Mouse (Mus musculus) telencephalon, adult 2 months (tissue): ENCODE measurements at regions not wholly inside any gene's neighbourhood (a gene's known extent, or its start where the extent isn't known, plus 50 kb on each side); places are given as distances from the start of the nearest gene placed in this dataset.

Experiments
- DNase-seq: peaks from one replicate; pipeline ENCODE4 v3.0.0-alpha.2; 2011; ENCODE audit warnings: low read depth, low spot score

DNA sequence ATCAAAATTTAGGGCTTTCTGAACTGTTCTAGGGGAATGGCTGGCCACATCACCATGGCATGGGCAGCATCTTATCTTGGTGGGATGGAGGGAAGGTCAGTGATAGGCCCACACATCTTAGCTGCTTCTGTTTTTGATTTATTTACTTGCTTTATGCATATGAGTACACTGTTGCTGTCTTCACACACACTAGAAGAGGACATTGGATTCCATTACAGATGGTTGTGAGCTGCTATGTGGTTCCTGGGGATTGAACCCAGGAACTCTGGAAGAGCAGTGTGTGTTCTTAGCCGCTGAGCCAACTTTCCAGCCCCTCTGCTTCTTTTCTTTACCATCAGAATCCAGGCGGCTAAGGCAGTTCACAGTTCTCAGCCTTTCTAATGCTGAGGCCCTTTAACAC, 260.4 kb downstream of the Dact1 start:
- no peak for DNase-seq

DNA sequence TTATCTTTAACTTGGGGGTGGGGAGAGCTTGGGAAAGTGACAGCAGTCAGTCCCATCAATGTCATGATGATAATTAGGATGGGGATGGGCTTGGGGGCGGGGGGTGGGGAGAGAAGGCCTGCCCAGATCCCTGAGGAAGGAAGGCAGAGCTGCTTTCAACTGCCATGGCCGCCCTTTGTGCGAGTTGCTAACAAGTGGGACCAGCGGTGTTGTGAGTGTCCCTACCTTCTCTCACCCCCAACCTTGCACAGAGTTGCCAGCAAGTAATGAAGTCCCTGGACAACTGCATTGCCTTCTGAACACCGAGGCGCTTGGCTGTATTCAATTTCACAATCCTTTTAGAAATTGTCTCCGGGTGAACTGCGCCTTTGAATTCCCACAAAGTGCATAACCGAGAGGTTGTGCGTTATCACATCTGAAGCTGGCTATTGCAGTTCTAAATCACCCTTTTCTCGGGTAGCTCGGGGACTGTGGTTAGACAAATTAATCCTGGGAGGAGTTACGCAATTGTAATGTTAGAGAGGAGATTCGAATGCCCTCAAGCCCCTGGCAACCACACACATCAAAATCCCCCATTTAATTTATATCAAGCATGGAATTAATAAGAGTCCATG, 257.9 kb upstream of the Daam1 start:
- no peak for DNase-seq

DNA sequence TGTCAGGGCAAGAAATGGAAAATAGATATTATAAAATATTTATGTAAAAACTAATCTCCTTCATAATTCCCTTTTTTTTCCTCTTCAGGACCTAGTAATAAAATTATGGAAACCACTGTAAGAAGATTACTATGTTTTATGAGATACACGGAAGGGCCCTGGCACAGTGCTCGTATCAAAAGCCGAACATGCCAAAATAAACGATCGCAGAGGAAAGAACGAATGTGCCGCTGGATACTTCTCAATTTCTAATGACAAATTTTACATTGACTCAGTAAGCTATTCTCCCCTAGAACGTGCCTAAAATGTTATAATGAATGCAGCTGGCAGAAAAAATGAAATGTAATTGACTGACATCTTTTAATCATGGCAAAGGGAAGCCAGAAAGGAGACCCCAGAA, 257.4 kb upstream of the Daam1 start:
- no peak for DNase-seq

DNA sequence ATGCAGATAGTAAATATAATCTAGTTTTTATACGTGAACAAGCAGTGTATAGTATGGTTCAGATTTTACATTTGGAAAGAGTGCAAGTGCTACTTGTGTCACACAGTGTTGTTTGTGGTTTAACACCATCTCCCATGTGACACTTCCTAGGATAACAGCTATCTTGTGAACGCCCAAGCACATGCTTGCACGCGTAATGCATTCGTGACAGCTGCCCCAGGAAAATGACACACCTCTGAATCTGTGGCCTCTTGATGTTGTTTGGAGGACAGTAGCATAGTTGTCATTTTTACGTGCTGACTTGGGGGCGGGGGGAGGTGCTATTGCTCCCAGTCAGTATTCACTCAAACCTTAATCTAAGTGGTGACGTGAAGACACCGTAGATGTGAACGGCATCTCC, 256.2 kb upstream of the Daam1 start:
- no peak for DNase-seq

DNA sequence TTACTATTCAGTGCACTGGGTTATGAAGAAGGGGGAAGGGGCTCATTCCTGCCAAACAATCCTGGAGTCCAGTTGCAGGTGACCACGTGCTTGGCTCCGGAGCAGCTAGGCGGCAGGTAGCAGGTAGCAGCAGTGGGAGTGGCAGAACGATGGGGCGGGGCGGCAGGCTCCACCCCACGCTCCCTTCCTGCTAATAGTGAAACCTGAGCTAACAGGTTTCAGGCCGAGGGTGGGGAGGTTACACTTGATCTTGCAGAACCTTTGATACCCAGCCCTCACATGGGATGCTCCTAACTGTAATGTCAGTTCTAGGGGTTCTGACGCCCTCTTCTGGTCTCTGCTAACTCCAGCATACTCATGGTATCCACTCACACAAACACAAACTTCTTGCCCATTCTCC, 253.5 kb upstream of the Daam1 start:
- DNase-seq: no peak

DNA sequence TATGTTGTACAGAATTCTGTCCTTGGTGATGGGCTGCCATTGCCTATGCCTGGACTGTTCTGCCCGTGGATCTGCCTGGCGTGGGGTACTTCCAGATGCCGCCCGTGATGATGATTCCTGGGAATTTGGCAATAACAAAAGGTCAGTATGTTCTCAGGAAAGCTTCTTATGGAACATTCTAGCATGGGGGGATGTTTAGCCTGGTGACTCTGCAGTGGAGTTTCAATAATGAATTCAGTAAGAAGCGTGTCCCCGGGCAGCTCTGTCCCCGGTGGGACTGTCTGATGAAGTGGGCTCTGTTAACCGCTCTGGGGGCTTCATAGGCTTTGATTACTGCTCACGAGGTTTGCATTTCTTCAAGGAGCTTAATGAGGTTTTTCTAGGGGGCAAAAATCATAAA, 252.9 kb upstream of the Daam1 start:
- no peak for DNase-seq

DNA sequence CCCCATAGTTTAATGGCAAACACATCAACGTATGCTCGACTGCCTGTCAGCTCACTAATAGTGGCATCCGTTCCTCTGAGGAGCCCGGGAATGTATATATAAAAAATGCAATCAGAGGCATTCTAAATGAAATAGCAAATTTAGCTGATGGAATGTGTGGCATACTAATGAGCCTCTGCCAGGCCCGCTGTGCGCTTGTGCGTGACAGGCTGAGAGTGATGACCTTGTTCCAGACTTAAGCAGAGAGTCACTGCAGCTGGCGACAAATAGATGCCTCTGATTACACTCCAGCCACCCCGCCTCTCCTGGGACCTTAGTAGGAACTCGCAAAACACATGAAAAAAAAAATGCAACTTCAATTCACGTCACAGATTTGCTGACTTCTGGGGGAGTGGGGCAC, 252.0 kb upstream of the Daam1 start:
- peak; percentile 27 for DNase-seq

DNA sequence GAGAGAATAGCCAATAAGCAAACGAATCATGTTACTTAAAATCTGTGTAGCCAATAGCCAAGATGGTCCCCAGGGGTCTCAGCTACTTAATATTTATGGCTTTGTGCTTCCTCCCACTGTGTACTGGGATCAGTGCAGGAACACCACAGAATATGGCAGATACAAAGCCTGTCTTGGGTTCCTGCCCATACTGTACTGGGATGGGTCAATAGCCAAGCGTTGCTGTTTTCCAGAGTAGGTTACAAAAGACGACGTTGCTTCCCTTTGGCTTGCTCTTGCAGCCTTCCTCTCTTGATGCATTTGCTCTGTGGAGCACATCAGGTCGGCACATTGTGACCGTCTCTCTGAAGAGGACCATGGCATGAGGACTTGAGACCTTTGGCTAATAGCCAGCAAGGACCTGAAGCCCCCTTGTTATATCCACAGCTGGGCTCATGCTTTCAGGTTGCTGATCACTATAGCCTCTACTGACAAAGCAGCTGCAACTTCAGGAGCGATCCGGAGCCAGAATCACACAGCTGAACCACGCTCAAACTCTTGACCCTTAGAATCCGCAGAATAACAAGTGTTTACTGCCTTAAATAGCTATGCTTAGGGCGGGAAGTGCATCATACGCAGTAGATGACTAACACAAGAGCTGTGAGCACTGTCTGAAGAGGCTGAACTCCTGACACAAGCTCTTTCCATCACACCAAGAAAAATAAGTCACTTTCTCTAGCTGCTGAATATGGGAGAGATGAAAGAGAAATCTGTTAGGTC, 250.2 kb upstream of the Daam1 start:
- no peak for DNase-seq

DNA sequence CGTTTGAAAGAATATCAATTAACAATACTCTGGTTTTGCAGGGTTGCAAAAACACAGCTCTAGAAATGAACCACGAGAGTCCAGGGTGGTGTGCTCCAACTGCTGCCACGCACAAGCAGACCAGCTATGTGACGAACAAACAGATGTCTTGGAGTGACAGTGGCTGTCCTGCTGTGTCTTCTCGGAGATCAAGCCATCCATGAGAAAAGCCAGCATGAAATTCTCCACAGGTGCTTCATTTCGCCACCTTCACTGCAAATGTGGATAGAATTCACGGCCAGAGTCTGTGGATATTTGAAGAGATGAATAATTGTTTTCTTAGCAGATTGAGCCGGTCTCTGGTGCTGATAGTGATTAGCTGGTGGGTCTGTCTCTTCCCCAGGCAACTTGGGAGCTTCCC, 246.3 kb upstream of the Daam1 start:
- DNase-seq: no peak

DNA sequence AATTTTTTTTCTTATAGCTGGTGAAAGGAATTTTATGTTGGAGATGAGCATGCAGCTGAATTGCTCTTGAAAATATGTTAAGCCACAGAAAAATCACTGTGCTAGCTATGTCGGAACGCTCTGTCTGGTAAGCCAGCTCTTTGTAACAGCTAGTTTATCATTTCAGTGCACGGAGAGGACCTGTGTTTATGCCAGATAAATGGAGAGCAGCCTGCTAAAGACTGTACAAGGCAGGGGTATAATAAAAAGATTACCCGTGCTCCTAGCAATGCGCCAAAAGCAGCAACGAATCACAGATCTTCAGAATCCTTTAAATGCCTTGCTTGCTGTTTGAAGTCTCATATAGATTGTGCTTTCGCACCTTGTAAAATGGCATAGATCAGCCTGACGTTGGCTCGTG, 232.2 kb upstream of the Daam1 start:
- DNase-seq: no peak

DNA sequence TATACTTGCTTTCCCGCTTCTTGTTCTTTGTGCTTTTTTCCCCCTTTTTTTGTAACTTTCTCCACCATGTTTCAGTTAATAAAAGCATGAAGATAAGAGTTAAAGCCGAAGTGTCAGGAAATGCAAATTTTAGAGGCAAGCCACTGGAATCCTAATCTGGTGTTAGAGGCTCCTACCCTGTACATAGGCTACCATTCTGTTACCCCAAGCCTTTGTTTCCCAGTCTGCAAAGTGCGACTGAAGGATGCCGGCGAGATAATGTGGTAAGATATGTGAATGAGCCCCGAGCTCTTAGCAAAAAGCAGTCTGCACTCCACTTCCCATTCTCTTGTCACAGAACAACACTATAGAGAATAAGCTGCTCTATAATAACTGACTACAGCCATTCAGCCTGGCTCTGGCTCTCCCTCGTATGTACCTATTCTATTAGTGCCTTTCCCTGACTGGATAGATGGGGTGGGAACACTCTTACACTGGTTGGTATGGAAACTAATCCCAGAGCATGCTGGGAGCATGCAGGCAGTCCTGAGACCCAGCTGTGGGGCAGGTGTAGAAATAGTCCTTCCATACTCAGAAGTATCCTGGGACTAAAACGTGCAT, 229.7 kb upstream of the Daam1 start:
- no peak for DNase-seq

DNA sequence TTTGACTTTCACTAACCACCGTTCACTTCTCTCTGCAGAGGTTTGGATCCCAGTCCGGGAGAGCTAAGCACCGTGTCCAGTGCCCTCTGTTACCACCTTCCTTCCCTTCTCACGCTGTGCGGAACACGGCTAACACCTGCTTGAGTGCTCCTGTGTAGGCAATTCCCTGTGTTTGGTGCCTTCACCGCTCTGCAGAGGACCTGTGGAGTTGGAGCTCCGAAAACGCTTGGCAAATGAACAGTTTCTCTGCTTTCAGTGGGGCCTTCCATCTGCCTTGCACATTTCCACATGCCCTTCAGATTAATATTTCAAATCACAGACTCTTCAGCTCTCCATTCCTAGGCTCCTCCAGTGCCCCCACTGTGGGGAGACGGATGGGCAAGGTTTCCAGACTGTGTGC, 227.7 kb upstream of the Daam1 start:
- no peak for DNase-seq

DNA sequence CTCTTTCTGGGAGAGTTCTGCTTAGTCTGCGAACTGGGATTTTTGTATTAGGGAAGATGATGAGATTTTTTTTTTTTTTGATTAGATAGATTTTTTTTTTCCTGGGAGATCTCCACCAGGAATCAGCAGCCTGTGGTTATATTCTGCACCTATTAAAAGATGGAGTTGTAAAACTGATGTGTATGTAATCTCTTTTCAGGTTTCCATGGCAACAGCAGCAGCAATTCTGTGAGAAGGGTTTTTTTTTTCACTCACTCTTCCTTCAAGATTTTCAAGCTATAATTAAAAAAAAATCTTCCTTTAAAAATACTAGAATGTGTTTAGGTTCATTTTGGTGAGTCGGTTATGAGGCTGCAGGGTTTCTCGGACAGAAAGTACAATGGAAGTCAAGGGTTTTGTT, 224.5 kb upstream of the Daam1 start:
- DNase-seq: peak; percentile 53

DNA sequence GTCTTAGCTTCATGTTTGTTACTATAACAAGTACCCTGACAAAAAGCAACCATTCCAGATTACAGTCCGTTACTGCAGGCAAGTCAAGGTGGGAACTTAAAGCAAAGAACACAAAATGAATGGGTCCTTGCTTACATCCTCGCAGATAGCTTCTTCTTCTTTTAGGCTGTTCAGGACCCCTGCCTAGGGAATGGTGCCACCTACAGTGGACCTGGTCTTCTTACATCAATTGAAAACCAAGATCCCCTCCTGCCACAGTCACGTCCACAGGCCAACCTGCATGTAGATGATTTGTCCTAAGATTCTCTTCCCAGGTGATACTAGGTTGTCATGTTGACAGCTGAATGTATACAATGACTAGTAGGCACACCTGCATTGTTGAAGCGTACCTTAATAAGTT, 222.9 kb upstream of the Daam1 start:
- DNase-seq: no peak

DNA sequence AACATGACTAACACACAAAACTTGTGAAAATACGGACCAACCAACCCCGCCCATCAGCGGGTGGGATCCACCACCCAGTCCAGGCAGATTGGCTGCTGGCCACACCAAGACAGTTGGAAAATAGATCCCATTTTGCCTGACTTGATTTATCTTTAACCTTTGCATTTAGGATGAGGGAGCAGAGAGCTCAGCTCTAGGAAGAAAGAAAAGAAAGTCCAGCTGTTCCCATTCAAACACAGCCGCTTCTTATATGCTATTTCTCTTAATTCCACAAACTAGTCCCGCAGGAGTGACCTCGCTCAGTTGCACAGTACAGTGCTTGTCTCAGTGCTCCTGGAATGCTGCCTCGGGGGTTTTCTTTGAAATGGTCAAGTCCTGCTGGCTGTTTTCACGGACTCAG, 217.6 kb upstream of the Daam1 start:
- no peak for DNase-seq

DNA sequence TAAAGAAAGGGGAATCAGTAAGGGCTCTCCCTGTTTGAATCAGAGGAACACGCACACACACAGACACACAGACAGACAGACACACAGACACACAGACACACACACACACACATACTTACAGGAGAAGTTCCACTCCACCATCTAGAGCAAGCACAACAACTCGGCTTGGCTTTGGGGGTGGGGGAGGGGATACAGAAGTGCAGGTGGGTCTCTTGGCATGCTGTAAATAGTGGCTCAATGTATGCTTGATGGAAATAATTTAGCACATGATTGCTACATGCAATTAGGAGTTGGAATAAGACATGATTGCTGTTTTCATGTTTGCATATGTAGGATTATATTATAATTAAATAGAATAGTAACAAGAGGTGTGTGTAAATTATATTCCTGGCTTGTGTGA, 215.9 kb upstream of the Daam1 start:
- no peak for DNase-seq

DNA sequence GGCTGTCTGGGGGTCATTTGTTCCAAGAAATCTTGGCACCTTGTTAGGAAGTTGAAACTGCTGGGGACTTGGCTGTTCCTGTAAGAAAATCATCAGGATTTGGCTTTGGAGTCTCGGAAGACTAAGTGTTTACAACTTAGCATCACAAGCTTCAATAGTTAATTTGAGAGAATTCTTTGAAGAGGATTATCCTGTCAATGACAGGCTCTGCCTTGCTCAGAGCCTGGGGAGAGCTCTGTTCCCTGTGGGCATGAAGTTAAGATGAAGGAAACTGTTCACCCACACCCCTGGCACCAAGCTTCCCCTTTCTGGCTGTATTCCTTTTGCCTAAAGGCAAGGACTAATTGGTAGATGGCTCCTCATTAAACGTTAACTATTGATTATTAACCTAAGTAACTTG, 215.5 kb upstream of the Daam1 start:
- no peak for DNase-seq

DNA sequence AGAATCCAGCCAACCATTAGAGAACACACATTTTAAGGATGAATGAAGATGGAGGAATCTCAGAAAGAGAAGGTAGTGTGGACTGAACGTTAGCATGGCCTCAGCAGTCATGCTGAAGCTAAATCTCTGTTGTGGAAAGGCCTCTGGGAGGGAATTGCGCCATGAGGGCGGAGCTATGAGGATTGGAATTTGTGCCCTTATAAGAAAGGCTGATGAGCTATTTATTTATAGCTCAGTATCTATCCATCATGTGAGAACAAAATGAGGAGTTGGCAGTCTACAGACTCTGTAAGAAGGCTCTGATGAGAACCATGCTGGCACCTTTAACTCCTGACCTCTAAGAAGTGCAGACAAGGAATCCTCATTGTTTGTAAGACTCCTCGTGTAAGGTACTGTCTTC, 214.8 kb upstream of the Daam1 start:
- no peak for DNase-seq

DNA sequence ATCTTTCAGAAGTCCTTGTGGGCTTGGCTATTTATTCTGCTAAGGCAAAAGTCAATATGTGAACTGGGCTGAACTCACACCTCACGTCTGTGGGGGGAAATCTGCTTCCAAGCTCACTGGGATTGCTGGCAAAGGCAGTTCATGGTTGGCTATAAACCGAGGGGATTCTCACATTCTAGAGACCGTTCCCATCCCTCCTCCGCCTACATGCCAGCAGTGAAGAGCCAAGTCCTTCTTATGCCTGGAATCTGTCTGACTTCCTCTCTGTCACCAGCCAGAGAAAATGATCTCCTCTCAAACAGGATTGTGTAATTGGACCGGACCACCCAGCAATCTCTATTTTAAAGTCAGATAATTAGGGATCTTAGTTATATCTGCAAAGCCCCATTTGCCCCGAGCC, 212.4 kb upstream of the Daam1 start:
- no peak for DNase-seq

DNA sequence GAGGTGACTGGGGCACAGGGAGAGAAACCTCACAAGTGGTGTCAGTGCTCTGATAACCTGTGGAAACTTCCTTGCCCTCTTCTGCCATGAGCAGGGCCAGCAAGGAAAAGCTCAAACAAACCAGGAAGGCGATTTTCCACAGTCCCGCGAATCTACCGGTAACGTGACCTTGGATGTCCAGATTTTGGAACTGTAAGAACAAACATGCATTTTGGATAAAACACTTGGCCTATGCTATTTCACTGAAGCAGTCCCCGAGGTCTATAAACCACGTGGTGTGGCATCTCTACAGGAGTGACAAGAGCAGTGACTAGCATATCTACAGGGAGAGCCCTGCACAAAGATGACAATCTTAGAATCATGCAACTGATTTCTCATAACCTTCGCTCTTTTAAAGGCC, 211.9 kb upstream of the Daam1 start:
- DNase-seq: no peak

DNA sequence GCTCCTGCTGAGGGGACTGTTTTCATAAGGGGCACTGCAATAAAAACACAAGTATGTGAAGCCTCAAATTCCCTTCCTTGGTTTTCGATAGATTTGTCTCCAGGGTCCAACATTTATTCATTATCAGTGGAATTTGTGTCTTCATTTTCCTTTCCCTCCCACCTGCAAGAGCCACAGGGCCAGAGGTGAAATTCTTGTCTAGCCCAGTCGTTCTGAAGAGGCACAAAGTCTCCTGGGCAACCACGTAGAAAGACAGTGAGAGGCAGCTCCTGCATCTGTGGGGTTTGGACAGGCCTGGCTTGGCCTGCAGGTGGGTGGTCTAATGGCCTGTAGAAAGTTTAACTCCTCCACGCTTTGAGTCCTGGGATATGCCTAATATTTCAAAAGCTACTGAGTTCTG, 211.3 kb upstream of the Daam1 start:
- DNase-seq: no peak

DNA sequence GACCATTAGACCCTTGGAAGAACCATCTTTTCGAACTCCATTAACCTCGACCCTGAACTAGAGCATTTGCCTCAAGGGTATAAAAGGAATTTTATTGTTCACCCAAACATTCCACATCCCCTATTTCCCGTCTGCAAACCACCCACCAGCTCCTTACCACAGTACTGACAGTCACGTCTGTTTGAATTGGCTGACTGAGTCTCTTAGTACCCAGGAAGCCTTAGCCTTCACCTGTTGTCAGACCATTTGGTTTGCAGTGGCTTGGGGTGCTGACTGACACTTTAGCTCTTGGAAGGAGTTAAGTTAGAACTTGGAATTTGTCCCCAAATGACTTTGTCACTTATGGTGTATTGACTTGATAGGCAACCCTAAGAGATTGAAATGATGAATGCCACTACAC, 209.3 kb upstream of the Daam1 start:
- DNase-seq: no peak

DNA sequence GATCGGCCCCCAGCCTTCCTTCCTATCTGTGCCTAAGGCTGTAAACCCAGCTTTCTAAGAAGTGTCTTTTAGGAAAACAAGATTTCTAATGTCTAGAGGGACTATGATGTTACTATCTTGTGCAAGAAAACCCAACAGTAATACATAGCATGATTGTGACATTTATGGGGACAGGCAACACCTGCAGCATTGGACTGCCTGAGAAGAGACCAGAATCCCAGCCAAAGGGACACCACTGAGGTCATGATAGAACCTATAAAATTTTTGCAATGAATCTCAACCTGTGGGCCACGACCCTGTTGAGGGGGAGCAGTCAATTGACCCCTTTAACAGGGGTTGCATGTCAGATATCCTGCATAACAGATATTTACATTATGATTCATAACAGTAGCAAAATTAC, 208.1 kb upstream of the Daam1 start:
- DNase-seq: no peak
